Mouse (Mus musculus) myocyte (in vitro differentiated cells): ENCODE results near the gene Nphs2. TPM values are rescaled to one million over a fixed set of nuclear protein-coding genes. Genes with fewer than 3 reads are reported as not detected.

Experiments used
- H3K27me3 ChIP-seq: one replicate; pipeline ENCODE4 v1.6.1; 2011; ENCODE audit not compliant: control insufficient read depth, insufficient read depth, insufficient read length
- H3K36me3 ChIP-seq: one replicate; pipeline ENCODE4 v1.6.1; 2011; ENCODE audit not compliant: control insufficient read depth, insufficient read depth
- H3K4me2 ChIP-seq: one replicate; pipeline ENCODE4 v1.6.1; 2011; ENCODE audit warnings: low read depth, control low read depth
- H3K4me3 ChIP-seq: one replicate; pipeline ENCODE4 v1.5.1; 2011; ENCODE audit warnings: mild to moderate bottlenecking, control low read depth, moderate library complexity
- H3K79me2 ChIP-seq: one replicate; pipeline ENCODE4 v1.6.1; 2011; ENCODE audit not compliant: control insufficient read depth, insufficient read depth
- H3ac ChIP-seq: one replicate; pipeline ENCODE4 v1.6.1; 2011; ENCODE audit not compliant: control insufficient read depth, insufficient read length
- CEBPB ChIP-seq: IDR thresholded peaks from 2 replicates; pipeline ENCODE4 v1.6.1; 2011; ENCODE audit warnings: mild to moderate bottlenecking, moderate library complexity; ENCODE audit not compliant: poor library complexity, insufficient read depth, severe bottlenecking
- E2F4 ChIP-seq: IDR thresholded peaks from one replicate; pipeline ENCODE4 v1.6.1; 2011; ENCODE audit warnings: mild to moderate bottlenecking, control low read depth, moderate library complexity; ENCODE audit not compliant: insufficient read depth
- MAX ChIP-seq: IDR thresholded peaks from one replicate; pipeline ENCODE4 v1.6.1; 2011; ENCODE audit warnings: low read depth, mild to moderate bottlenecking, control low read depth
- MYOD1 ChIP-seq, 3 experiments: IDR thresholded peaks; one replicate each; pipeline ENCODE4 v1.6.1; 2011; ENCODE audit warnings: control low read depth in 2 of 3, low read depth in 2 of 3, mild to moderate bottlenecking in 2 of 3, moderate library complexity in 1 of 3; ENCODE audit not compliant: insufficient read length in 2 of 3, control insufficient read depth in 1 of 3
- MYOG ChIP-seq, 3 experiments: IDR thresholded peaks; one replicate each; pipeline ENCODE4 v1.6.1; 2011; ENCODE audit warnings: control low read depth in 2 of 3, low read depth in 2 of 3, mild to moderate bottlenecking in 2 of 3; ENCODE audit not compliant: insufficient read length in 2 of 3, control insufficient read depth in 1 of 3, insufficient read depth in 1 of 3
- POLR2A ChIP-seq: IDR thresholded peaks from one replicate; pipeline ENCODE4 v1.6.1; 2011; ENCODE audit warnings: low read depth, mild to moderate bottlenecking, control low read depth, moderate library complexity; ENCODE audit not compliant: insufficient read length
- POLR2AphosphoS2 ChIP-seq: IDR thresholded peaks from one replicate; pipeline ENCODE4 v1.6.1; 2011; ENCODE audit warnings: low read depth, control low read depth; ENCODE audit not compliant: insufficient read length
- REST ChIP-seq: IDR thresholded peaks from one replicate; pipeline ENCODE4 v1.6.1; 2011; ENCODE audit warnings: mild to moderate bottlenecking, control low read depth, moderate library complexity; ENCODE audit not compliant: insufficient read depth, insufficient read length
- SRF ChIP-seq: IDR thresholded peaks from one replicate; pipeline ENCODE4 v1.6.1; 2011; ENCODE audit warnings: low read depth; ENCODE audit not compliant: control insufficient read depth, insufficient read length
- TCF12 ChIP-seq: IDR thresholded peaks from one replicate; pipeline ENCODE4 v1.6.1; 2011; ENCODE audit warnings: mild to moderate bottlenecking, control low read depth; ENCODE audit not compliant: poor library complexity, insufficient read depth, severe bottlenecking
- TCF3 ChIP-seq: IDR thresholded peaks from one replicate; pipeline ENCODE4 v1.6.1; 2011; ENCODE audit warnings: low read depth, control low read depth; ENCODE audit not compliant: insufficient read length
- USF1 ChIP-seq: IDR thresholded peaks from one replicate; pipeline ENCODE4 v1.6.1; 2011; ENCODE audit warnings: low read depth, mild to moderate bottlenecking, control low read depth, moderate library complexity
- polyA plus RNA-seq: library from polyadenylated mRNA; unstranded; fragments of >200 nt; fragmentation: generic; extraction: Trizol; gene quantifications from one replicate; pipeline ENCODE4 v1.2.1, GENCODE M21; 2012; ENCODE audit warnings: missing spikeins

Nphs2 gene
- polyA plus RNA-seq, 1 experiment, result 0.02 TPM

GRCm38 (mm10) chr1:156352466-156352865 lies 41.9 kb downstream of the Nphs2 start:
- Histone ChIP-seq H3K4me3 (no peak overlapping the region), H3K36me3 (no peaks in the 10 kb centered on the region), H3K79me2 (no peaks in the 10 kb centered on the region)

GRCm38 (mm10) chr1:156365740-156366139 lies 55.2 kb downstream of the Nphs2 start, which contains the start of gene Gm2000:
Gene Gm2000, plus strand, starts transcription at chr1:156366040.
- H3K4me2 ChIP-seq, result no peak within 1 kb of the TSS
- no peak within 1 kb of the TSS for H3ac ChIP-seq
- no peak for TF ChIP-seq E2F4
- H3K79me2 ChIP-seq, result no peaks in the 10 kb centered on the region
- H3K4me3 ChIP-seq, result no peak within 1 kb of the TSS
- H3K36me3 ChIP-seq, result no peaks in the 10 kb centered on the region
- H3K27me3 ChIP-seq, result no peaks in the 10 kb centered on the region

More at GRCm38 (mm10) chr1:156352466-156352865, 41.9 kb downstream of the Nphs2 start:
- Histone ChIP-seq H3K27me3 (no peaks in the 10 kb centered on the region), H3K4me2 (no peak overlapping the region), H3ac (no peak overlapping the region)
- TF ChIP-seq POLR2A (no peak), MYOD1 (IDR thresholded peaks at IDR 0.05; ENCODE audit: control insufficient read depth in 1 of 3, insufficient read length in 2 of 3, low read depth in 2 of 3) (no peak), REST (no peak), MAX (no peak), TCF12 (no peak), MYOG (IDR thresholded peaks at IDR 0.05; ENCODE audit: control insufficient read depth in 1 of 3, insufficient read depth in 1 of 3, insufficient read length in 2 of 3, low read depth in 2 of 3) (no peak), POLR2AphosphoS2 (no peak), CEBPB (no peak), E2F4 (no peak), USF1 (no peak), SRF (no peak), TCF3 (no peak)

Other genes with a start within 250 kb of the Nphs2 start
- gene Fam163a, start 105.7 kb upstream of the Nphs2 start, polyA plus RNA-seq, result not detected
- 0.05 TPM for gene Tdrd5, start 7.1 kb upstream of the Nphs2 start, polyA plus RNA-seq
- 1,070 TPM for gene Gm2000, start 55.3 kb downstream of the Nphs2 start, polyA plus RNA-seq
- gene Axdnd1, start 110.4 kb downstream of the Nphs2 start, polyA plus RNA-seq, result 0.11 TPM
- 42.2 TPM for gene Soat1, start 163.6 kb downstream of the Nphs2 start, polyA plus RNA-seq
- 3.6 TPM for gene Gm10031, start 213.3 kb downstream of the Nphs2 start, polyA plus RNA-seq
- gene Abl2, start 248.1 kb downstream of the Nphs2 start, polyA plus RNA-seq, result 17.9 TPM